Mouse (Mus musculus) bone marrow, adult 2 months (tissue): ENCODE measurements at regions not wholly inside any gene's neighbourhood (a gene's known extent, or its start where the extent isn't known, plus 50 kb on each side); places are given as distances from the start of the nearest gene placed in this dataset.

ENCODE experiments used
- H3K27ac ChIP-seq: fragments of 200-500 bp; 2 replicates; pipeline ENCODE4 v1.5.1; 2012; ENCODE audit warnings: low read depth, mild to moderate bottlenecking, control low read depth, inconsistent platforms, low read length; ENCODE audit not compliant: control insufficient read depth, poor library complexity, insufficient read depth
- H3K4me1 ChIP-seq: fragments of 200-500 bp; 2 replicates; pipeline ENCODE4 v1.6.1; 2011; ENCODE audit warnings: low read length; ENCODE audit not compliant: control insufficient read depth, insufficient read depth
- H3K4me3 ChIP-seq: fragments of 200-500 bp; replicated peaks from 2 replicates; pipeline ENCODE3; 2011; ENCODE audit warnings: mild to moderate bottlenecking, low read depth, low read length, control low read depth; ENCODE audit not compliant: control insufficient read depth
- CTCF ChIP-seq: fragments of 200-500 bp; IDR thresholded peaks from 2 replicates; pipeline ENCODE4 v1.5.1; 2011; ENCODE audit warnings: low read length, control low read depth; ENCODE audit not compliant: control insufficient read depth, insufficient read depth
- POLR2A ChIP-seq: fragments of 200-500 bp; IDR thresholded peaks from 2 replicates; pipeline ENCODE4 v1.6.1; 2011; ENCODE audit warnings: low read depth, mild to moderate bottlenecking, control low read depth, low read length, borderline replicate concordance; ENCODE audit not compliant: control insufficient read depth
- WGBS: fragments of 180-500 bp; shearing (Covaris S2); methylation state at CpG from one replicate; pipeline ENCODE4 v1.1.7; 2018; 5-methylcytosine and 5-hydroxymethylcytosine counted together

- Histone ChIP-seq H3K4me3 (no peak overlapping the region), H3K27ac (no peak overlapping the region), H3K4me1 (no peaks in the 10 kb centered on the region; the same call in 1 of the 2 replicates)
- 83% methylated on average over 6 of the region's 6 CpGs for WGBS
- TF ChIP-seq POLR2A (no peak), CTCF (no peak)
Observed at GRCm38 (mm10) chr14:76872976-76873375, 163.6 kb upstream of the Ccdc122 start.

GRCm38 (mm10) chr14:76872510-76872909, 164.1 kb upstream of the Ccdc122 start:
- H3K4me3 ChIP-seq, result no peak overlapping the region
- H3K4me1 ChIP-seq, result no peaks in the 10 kb centered on the region; the same call in 1 of the 2 replicates
- no peak for TF ChIP-seq POLR2A
- TF ChIP-seq CTCF, result no peak
- H3K27ac ChIP-seq, result no peak overlapping the region
- 86% methylated on average over 7 of the region's 7 CpGs for WGBS

GRCm38 (mm10) chr14:76868831-76869230, 167.7 kb upstream of the Ccdc122 start:
- Histone ChIP-seq H3K4me3 (no peak overlapping the region), H3K4me1 (no peaks in the 10 kb centered on the region; the same call in 1 of the 2 replicates), H3K27ac (no peak overlapping the region)
- TF ChIP-seq CTCF, result peak; percentile 6; the same call in 1 of the 2 replicates
- no peak for TF ChIP-seq POLR2A
- 73% methylated on average over 3 of the region's 3 CpGs for WGBS

- H3K4me1 ChIP-seq, result no peaks in the 10 kb centered on the region
- TF ChIP-seq CTCF (no peak), POLR2A (no peak)
- H3K27ac ChIP-seq, result no peak overlapping the region
- H3K4me3 ChIP-seq, result no peak overlapping the region
- 82% methylated on average over 5 of the region's 5 CpGs for WGBS
Observed at GRCm38 (mm10) chr14:76868131-76868530, 168.4 kb upstream of the Ccdc122 start.

- Histone ChIP-seq H3K4me1 (no peaks in the 10 kb centered on the region), H3K27ac (no peak overlapping the region), H3K4me3 (no peak overlapping the region)
- WGBS, result 80% methylated on average over 4 of the region's 4 CpGs
- TF ChIP-seq POLR2A, result no peak
- TF ChIP-seq CTCF, result no peak
Observed at GRCm38 (mm10) chr14:76864664-76865063, 171.9 kb upstream of the Ccdc122 start.

- H3K4me1 ChIP-seq, result no peaks in the 10 kb centered on the region
- no peak overlapping the region for H3K4me3 ChIP-seq
- TF ChIP-seq CTCF, result no peak
- no peak for TF ChIP-seq POLR2A
- no peak overlapping the region for H3K27ac ChIP-seq
- WGBS, result 75% methylated on average over 13 of the region's 13 CpGs
Observed at GRCm38 (mm10) chr14:76863035-76863706, 173.4 kb upstream of the Ccdc122 start.

GRCm38 (mm10) chr14:76858396-76858795, 178.2 kb upstream of the Ccdc122 start:
- whole genome bisulfite sequencing, result 73% methylated on average over 5 of the region's 5 CpGs
- H3K27ac ChIP-seq, result no peak overlapping the region
- H3K4me3 ChIP-seq, result no peak overlapping the region
- H3K4me1 ChIP-seq, result peaks cover 1% of the 10 kb centered on the region; the same call in 1 of the 2 replicates
- TF ChIP-seq POLR2A (no peak), CTCF (no peak)

- WGBS, result 17% methylated on average over 10 of the region's 10 CpGs
- Histone ChIP-seq H3K4me3 (no peak overlapping the region), H3K4me1 (peaks cover 2% of the 10 kb centered on the region), H3K27ac (no peak overlapping the region)
- TF ChIP-seq CTCF (no peak), POLR2A (no peak)
Observed at GRCm38 (mm10) chr14:76857196-76857773, 179.3 kb upstream of the Ccdc122 start.

- TF ChIP-seq CTCF (no peak), POLR2A (no peak)
- Histone ChIP-seq H3K27ac (no peak overlapping the region), H3K4me1 (peaks cover 3% of the 10 kb centered on the region), H3K4me3 (no peak overlapping the region)
- 23% methylated on average over 8 of the region's 8 CpGs for WGBS
Observed at GRCm38 (mm10) chr14:76856591-76856990, 180.0 kb upstream of the Ccdc122 start.
